Mouse (Mus musculus) ES-CJ7 (cell line): ENCODE measurements around the gene Tnfsf9.

Experiments used
- DNase-seq: peaks from one replicate; pipeline ENCODE4 v3.0.0; 2011; ENCODE audit warnings: low read depth, low spot score

Gene Tnfsf9

GRCm38 (mm10) chr17:57105181-57106034 is at the start of gene Tnfsf9:
Gene Tnfsf9, plus strand, starts transcription at chr17:57105325.
- DNase-seq: peak; percentile 44

GRCm38 (mm10) chr17:57056246-57056645 is 48.9 kb upstream of the Tnfsf9 start:
- no peak for DNase-seq

- DNase-seq: no peak
These were observed 46.1 kb upstream of the Tnfsf9 start, which contains the start of gene Crb3 for GRCm38 (mm10) chr17:57058891-57059485. Gene Crb3, plus strand, starts transcription at chr17:57059105.

GRCm38 (mm10) chr17:57059486-57059977 is 45.6 kb upstream of the Tnfsf9 start, which contains the start of gene Slc25a23:
Gene Slc25a23, minus strand, starts transcription at chr17:57059863.
- DNase-seq: peak; percentile 87

GRCm38 (mm10) chr17:57060231-57060801 is 44.8 kb upstream of the Tnfsf9 start:
- peak; percentile 98 for DNase-seq

GRCm38 (mm10) chr17:57061069-57061468 is 44.1 kb upstream of the Tnfsf9 start:
- DNase-seq: no peak

- DNase-seq: no peak
These were observed 43.1 kb upstream of the Tnfsf9 start for GRCm38 (mm10) chr17:57062011-57062521.

- no peak for DNase-seq
These were observed 42.6 kb upstream of the Tnfsf9 start for GRCm38 (mm10) chr17:57062548-57062947.

GRCm38 (mm10) chr17:57063031-57063430 is 42.1 kb upstream of the Tnfsf9 start:
- no peak for DNase-seq

GRCm38 (mm10) chr17:57066908-57067307 is 38.2 kb upstream of the Tnfsf9 start:
- no peak for DNase-seq

- DNase-seq: no peak
These were observed 34.9 kb upstream of the Tnfsf9 start for GRCm38 (mm10) chr17:57070272-57070671.

- DNase-seq: peak; percentile 93
These were observed 34.4 kb upstream of the Tnfsf9 start for GRCm38 (mm10) chr17:57070699-57071098.

- DNase-seq: no peak
These were observed 28.2 kb upstream of the Tnfsf9 start for GRCm38 (mm10) chr17:57076916-57077315.

GRCm38 (mm10) chr17:57078336-57078735 is 26.8 kb upstream of the Tnfsf9 start, which contains the start of gene Dennd1c:
Gene Dennd1c, minus strand, starts transcription at chr17:57078514.
- DNase-seq: no peak

- no peak for DNase-seq
These were observed 25.2 kb upstream of the Tnfsf9 start for GRCm38 (mm10) chr17:57079919-57080318.

- DNase-seq: no peak
These were observed 23.8 kb upstream of the Tnfsf9 start for GRCm38 (mm10) chr17:57081234-57081842.

GRCm38 (mm10) chr17:57082481-57082880 is 22.6 kb upstream of the Tnfsf9 start:
- no peak for DNase-seq

GRCm38 (mm10) chr17:57085970-57086757 is 19.0 kb upstream of the Tnfsf9 start:
- DNase-seq: no peak

- DNase-seq: no peak
These were observed 17.9 kb upstream of the Tnfsf9 start, which contains the start of gene Tubb4a for GRCm38 (mm10) chr17:57087049-57087832. Gene Tubb4a, minus strand, starts transcription at chr17:57087782.

- no peak for DNase-seq
These were observed 10.9 kb upstream of the Tnfsf9 start for GRCm38 (mm10) chr17:57094222-57094621.
